Mouse (Mus musculus) mouse embryonic stem cell (cell line): ENCODE data around the gene Gm12248.
"Not testable (repeated sequence)": the region's sequence is repeated elsewhere in the genome, so short reads cannot be mapped to it uniquely, and the experiment has no call there.

Experiments
- in situ Hi-C, 2 experiments: fragments of 300-500 bp; cut with MboI; formaldehyde crosslinking; loops; 1 replicate in 1 of 2; 3 replicates in 1 of 2; pipeline ENCODE4 v1.14.3; 2019 to 2020; ENCODE audit warnings: low sequenced_read_pairs in 2 of 2, low pct_unique_long_range_greater_than_20kb in 1 of 2, mixed read lengths in 1 of 2; ENCODE audit not compliant: unreplicated experiment in 1 of 2

Gene Gm12248

GRCm38 (mm10) chr11:58062586-58062985, 30.3 kb downstream of the Gm12248 start:
- in situ Hi-C loops = no loop called here

- in situ Hi-C loops = not testable (repeated sequence)
These were observed 31.7 kb downstream of the Gm12248 start for GRCm38 (mm10) chr11:58061218-58061617.

GRCm38 (mm10) chr11:58059752-58060151, 33.2 kb downstream of the Gm12248 start:
- in situ Hi-C loops = not testable (repeated sequence)

GRCm38 (mm10) chr11:58057455-58057854, 35.5 kb downstream of the Gm12248 start:
- in situ Hi-C loops = no loop called here

- in situ Hi-C loops = no loop called here
These were observed 46.5 kb downstream of the Gm12248 start for GRCm38 (mm10) chr11:58046438-58046837.

GRCm38 (mm10) chr11:58042861-58043431, 50.0 kb downstream of the Gm12248 start:
- in situ Hi-C loops = no loop called here

GRCm38 (mm10) chr11:58039027-58039426, 53.9 kb downstream of the Gm12248 start:
- in situ Hi-C loops = no loop called here

- in situ Hi-C loops = no loop called here
These were observed 59.3 kb downstream of the Gm12248 start for GRCm38 (mm10) chr11:58033635-58034034.

- in situ Hi-C loops = no loop called here
These were observed 61.8 kb downstream of the Gm12248 start for GRCm38 (mm10) chr11:58031176-58031575.

GRCm38 (mm10) chr11:58029869-58030268, 63.1 kb downstream of the Gm12248 start:
- in situ Hi-C loops = no loop called here

GRCm38 (mm10) chr11:58028981-58029380, 64.0 kb downstream of the Gm12248 start:
- in situ Hi-C loops = no loop called here

GRCm38 (mm10) chr11:58026860-58027259, 66.1 kb downstream of the Gm12248 start:
- in situ Hi-C loops = no loop called here

GRCm38 (mm10) chr11:58026337-58026736, 66.6 kb downstream of the Gm12248 start:
- in situ Hi-C loops = no loop called here

GRCm38 (mm10) chr11:58025881-58026280, 67.1 kb downstream of the Gm12248 start:
- in situ Hi-C loops = no loop called here

GRCm38 (mm10) chr11:58024671-58025070, 68.3 kb downstream of the Gm12248 start:
- in situ Hi-C loops = no loop called here

GRCm38 (mm10) chr11:58024271-58024670, 68.7 kb downstream of the Gm12248 start:
- in situ Hi-C loops = no loop called here

- in situ Hi-C loops = no loop called here
These were observed 71.3 kb downstream of the Gm12248 start for GRCm38 (mm10) chr11:58021618-58022017.

- in situ Hi-C loops = no loop called here
These were observed 71.8 kb downstream of the Gm12248 start for GRCm38 (mm10) chr11:58021095-58021494.

GRCm38 (mm10) chr11:58018701-58019100, 74.2 kb downstream of the Gm12248 start:
- in situ Hi-C loops = loop anchor here in 1 of 2 experiments (5.0 kb wide), 1 partner anchor 61 kb away; no protein-coding TSS in a partner anchor

GRCm38 (mm10) chr11:58018287-58018686, 74.6 kb downstream of the Gm12248 start:
- in situ Hi-C loops = loop anchor here in 1 of 2 experiments (5.0 kb wide), 1 partner anchor 61 kb away; no protein-coding TSS in a partner anchor
